Mouse (Mus musculus) c-Kit-positive CD71-positive TER-119-negative erythroid progenitor cells, embryonic 14.5 days (primary cell): ENCODE measurements around the gene Lpcat4.

Experiments
- DNase-seq: peaks from one replicate; pipeline ENCODE4 v3.0.0-alpha.2; 2013; ENCODE audit warnings: low read depth

Gene Lpcat4

DNA sequence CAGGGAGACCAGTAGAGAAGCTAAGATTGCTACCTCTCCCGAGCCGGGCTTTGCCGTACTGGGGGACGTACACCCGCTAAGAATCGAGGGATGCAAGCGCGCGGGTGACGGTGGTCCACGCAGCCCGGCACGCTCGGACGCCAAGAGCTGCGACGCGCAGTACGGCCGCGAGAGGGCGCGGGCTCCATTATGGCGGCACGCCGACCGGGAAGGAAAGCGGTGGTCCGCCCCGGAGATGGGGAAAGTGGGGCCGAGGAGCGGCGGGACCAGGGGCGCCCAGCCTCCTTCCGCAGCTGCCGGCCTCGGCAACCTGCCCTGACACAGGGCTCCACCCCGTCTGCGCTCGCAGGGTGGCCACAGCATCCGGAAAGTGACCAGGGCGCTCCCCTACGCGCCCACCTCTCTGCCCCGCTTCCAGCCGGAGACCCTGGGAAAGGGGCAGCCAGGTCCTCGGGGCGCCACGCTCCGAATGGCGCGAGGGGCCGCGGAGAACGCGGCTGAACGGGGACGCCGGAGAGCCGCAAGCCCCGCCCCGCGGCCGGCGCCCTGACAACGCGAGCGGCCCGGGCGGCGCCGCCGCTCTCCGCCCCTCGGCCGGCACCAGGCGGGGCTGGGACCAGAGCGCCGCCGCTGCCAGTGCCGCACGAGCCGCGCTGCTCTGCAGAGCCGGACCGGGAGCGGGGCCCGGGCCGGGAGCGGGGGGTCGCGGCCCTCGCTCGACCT is at the start of gene Lpcat4:
Gene Lpcat4, plus strand, starts transcription at position 257 of the 723 bp plus-strand sequence.
- DNase-seq: peak; percentile 60

GRCm38 (mm10) chr2:112196859-112197258 is 42.4 kb upstream of the Lpcat4 start:
- peak; percentile 32 for DNase-seq

GRCm38 (mm10) chr2:112203056-112203455 is 36.2 kb upstream of the Lpcat4 start:
- DNase-seq: no peak

DNA sequence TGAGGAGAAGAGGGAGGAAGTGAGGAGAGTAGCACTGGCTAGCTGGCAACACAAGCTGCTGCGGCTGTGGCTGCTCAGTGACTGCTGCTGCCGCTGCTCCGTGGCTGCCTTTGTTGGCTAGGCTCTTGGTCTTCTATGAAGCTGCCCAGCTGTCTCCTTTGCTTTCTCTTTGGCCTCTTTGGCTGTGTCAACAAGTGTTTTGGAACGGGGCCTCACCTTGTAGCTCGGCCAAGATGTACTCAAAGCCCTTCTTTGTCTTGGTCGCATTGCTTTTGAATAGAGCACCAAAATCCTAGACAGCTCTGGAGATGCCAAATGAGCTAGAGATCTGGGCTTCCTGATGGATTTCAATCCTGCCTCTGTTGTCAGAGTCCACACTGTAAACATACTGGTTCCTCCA is 29.1 kb upstream of the Lpcat4 start:
- DNase-seq: no peak

GRCm38 (mm10) chr2:112210699-112211098 is 28.6 kb upstream of the Lpcat4 start:
- DNase-seq: no peak

- DNase-seq: no peak
These were observed 23.3 kb upstream of the Lpcat4 start for GRCm38 (mm10) chr2:112215977-112216376.

GRCm38 (mm10) chr2:112217614-112218013 is 21.7 kb upstream of the Lpcat4 start:
- DNase-seq: no peak

GRCm38 (mm10) chr2:112220880-112221279 is 18.4 kb upstream of the Lpcat4 start:
- no peak for DNase-seq

GRCm38 (mm10) chr2:112222607-112223006 is 16.7 kb upstream of the Lpcat4 start:
- DNase-seq: no peak

- no peak for DNase-seq
These were observed 14.9 kb upstream of the Lpcat4 start for GRCm38 (mm10) chr2:112224356-112224755.

DNA sequence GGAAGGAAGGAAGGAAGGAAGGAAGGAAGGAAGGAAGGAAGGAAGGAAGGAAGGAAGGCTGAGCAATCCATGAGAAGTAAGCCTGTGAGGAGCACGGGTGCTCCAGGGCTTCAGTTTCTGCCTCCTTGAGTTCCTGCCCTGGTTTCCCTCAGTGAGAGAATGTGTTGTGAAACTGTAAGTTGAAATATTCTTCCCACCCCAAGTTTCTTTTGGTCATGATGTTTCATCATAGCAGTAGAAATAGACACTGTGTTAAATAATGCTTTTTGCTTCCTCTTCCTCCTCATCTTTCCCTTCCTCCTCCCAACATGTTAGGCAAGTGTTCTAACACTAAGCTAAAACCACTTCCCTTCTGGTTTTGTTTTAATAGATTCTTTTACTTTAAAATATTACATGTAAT is 6.6 kb upstream of the Lpcat4 start:
- DNase-seq: no peak

GRCm38 (mm10) chr2:112236620-112237019 is 2.6 kb upstream of the Lpcat4 start:
- DNase-seq: no peak

GRCm38 (mm10) chr2:112238006-112238405 is 1.3 kb upstream of the Lpcat4 start:
- no peak for DNase-seq

DNA sequence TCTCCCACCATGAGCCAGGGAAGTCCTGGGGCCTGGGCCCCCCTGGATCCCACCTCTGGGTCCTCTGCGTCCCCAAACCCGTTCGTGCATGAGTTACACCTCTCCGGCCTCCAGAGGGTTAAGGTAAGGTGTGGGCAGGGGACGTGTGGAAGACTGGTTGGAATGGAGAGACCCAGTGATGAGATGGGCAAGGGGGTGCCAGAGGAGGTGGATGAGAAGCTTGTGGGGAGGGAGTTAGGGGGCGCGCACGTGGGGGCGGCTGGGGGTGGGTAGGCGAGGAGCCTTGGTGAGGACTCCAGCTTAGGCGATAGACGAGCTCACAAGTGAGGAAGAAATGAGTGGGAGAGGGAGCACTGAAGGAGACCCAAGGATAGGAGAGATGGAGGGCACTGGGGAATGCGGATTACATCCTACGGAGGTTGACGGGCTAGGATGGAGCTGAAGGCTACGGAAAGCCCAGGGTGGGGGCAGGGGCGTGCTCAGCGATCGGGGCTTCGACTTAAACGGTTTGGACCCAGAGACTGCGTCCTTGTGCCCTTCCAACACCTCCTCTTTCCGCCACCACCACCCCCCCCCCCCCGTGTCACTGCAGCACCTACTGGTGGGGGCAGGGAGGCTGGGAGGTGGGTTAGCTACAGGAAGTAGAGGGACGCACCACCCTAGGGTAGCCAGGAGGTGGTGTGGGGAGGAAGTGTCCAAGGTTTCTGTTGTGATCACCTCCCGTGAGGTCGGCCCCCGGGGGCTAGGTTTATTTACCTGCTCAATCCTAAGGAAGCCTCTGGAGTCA is 860 bp downstream of the Lpcat4 start:
- no peak for DNase-seq

DNA sequence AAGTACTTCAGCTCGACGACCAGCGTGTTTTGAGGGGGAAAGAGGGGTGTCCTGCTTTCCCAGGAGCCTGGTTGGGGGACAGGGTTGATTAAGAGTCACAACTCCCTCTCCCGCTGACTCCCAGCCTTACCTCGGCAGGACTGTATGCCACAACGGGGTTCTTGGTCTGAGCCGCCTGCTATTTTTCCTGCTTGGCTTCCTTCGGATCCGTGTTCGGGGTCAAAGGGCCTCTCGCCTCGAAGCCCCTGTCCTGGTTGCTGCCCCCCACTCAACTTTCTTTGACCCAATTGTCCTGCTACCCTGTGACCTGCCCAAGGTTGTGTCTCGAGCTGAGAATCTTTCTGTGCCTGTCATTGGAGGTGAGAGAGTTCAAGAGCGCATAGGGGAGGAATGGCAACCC is 2.5 kb downstream of the Lpcat4 start:
- no peak for DNase-seq

GRCm38 (mm10) chr2:112245307-112245706 is 6.0 kb downstream of the Lpcat4 start:
- no peak for DNase-seq

DNA sequence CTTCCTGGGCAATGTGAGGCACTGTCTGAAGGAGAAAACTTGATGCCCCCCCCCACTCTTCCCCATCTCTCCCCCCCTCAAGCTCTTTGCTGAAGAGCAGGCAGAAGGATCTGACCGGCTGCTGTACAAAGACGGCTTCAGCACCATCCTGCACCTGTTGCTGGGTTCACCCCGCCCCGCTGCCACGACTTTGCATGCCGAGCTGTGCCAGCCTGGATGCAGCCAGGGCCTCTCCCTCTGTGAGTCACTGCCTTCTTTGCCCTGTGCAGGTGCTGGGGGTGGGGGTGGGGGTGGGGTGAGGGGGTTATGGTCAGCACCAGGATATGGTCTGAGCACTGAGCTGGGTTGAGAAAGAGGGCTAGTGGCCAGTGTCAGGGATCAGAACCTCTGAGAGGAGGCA is 6.9 kb downstream of the Lpcat4 start:
- no peak for DNase-seq

- DNase-seq: no peak
These were observed 8.1 kb downstream of the Lpcat4 start for GRCm38 (mm10) chr2:112247323-112247722.

DNA sequence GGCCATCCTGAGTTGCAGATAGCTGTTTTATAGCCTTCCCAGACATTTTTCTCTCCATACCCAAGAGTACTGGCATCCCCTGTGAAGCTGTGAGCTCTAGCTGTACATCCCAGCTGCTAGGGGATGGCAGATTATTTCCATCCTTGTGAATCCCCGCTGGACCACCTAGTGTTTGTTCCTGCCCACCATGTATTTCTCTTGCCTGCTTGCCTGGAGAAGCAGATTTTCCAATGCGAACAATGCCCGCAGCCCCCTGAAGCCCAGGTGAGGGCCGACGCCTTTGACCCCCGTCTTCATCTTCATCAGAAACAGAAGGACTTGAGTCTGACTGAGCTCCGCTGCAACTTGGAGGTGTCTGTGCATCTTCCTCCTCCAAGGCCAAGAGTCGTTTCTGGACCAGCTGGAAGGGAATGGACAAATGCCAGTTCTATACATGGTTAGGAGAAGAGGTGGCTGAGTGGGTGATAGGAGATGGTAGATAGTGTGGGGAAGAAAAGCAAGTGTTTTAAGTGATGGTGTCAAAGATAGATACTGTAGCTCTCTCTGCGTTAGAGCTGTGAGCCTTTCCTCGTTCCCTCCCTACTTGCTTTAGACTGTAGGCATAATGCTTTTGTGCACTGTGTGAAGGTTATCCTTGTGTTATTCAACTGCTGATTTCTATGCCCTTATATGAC is 10.6 kb downstream of the Lpcat4 start:
- no peak for DNase-seq

GRCm38 (mm10) chr2:112254675-112255515 is 15.6 kb downstream of the Lpcat4 start:
- no peak for DNase-seq

GRCm38 (mm10) chr2:112259241-112259962 is 20.1 kb downstream of the Lpcat4 start, which contains the start of gene Nutm1:
Gene Nutm1 (minus strand): TSS chr2:112259291.
- DNase-seq: no peak
